Mouse (Mus musculus) CH12.LX (cell line): ENCODE measurements around the gene Atp10a.

Experiments used
- JUN ChIP-seq: IDR thresholded peaks from 2 replicates; pipeline ENCODE4 v1.6.1; 2011; ENCODE audit warnings: low read depth, mild to moderate bottlenecking, low read length, improper control_type of control experiment, moderate library complexity; ENCODE audit not compliant: insufficient read depth
- MAFK ChIP-seq: IDR thresholded peaks from 2 replicates; pipeline ENCODE4 v1.6.1; 2011; ENCODE audit warnings: low read length, improper control_type of control experiment; ENCODE audit not compliant: insufficient replicate concordance
- MEF2A ChIP-seq: IDR thresholded peaks from 2 replicates; pipeline ENCODE4 v1.6.1; 2014; ENCODE audit warnings: low read depth, mild to moderate bottlenecking, inconsistent platforms, low read length, improper control_type of control experiment, borderline replicate concordance
- MYC ChIP-seq: IDR thresholded peaks from 2 replicates; pipeline ENCODE4 v1.6.1; 2011; ENCODE audit warnings: low read depth, mild to moderate bottlenecking, improper control_type of control experiment, low read length
- POLR2A ChIP-seq: IDR thresholded peaks from 2 replicates; pipeline ENCODE4 v1.6.1; 2011; ENCODE audit warnings: low read depth, mild to moderate bottlenecking, improper control_type of control experiment, low read length
- TBP ChIP-seq: conservative IDR thresholded peaks from 2 replicates; pipeline ENCODE4 v1.6.1; 2011; ENCODE audit warnings: low read depth, low read length, improper control_type of control experiment
- UBTF ChIP-seq: IDR thresholded peaks from 2 replicates; pipeline ENCODE4 v1.6.1; 2012; ENCODE audit warnings: low read depth, mild to moderate bottlenecking, inconsistent platforms, low read length, improper control_type of control experiment, moderate library complexity

DNA sequence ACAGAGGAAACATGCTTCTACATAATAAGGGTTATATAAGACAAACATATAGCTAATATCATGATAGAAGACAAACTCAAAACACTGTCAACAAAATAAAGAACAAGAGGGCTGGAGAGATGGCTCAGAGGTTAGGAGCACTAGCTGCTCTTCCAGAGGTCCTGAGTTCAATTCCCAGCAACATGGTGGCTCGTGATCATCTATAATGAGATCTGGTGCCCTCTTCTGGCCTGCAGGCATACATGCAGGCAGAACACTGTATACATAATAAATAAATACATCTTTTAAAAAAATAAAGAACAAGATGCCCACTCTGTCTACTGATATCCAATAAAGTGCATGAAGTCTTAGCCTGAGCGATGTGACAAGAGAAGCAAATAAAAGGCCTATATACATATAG, 26.7 kb upstream of the Atp10a start:
- no peak for TF ChIP-seq POLR2A
- no peak for TF ChIP-seq UBTF
- TF ChIP-seq MEF2A = no peak
- TF ChIP-seq TBP = no peak
- TF ChIP-seq JUN = no peak
- TF ChIP-seq MAFK = no peak
- no peak for TF ChIP-seq MYC
